Mouse (Mus musculus): ENCODE measurements around the gene Gbp7.

- TF ChIP-seq CTCF (IDR thresholded peaks at IDR 0.05; ENCODE audit: extremely low read depth, insufficient read depth, low read length): no peak
- TF ChIP-seq POLR2A (IDR thresholded peaks at IDR 0.05; ENCODE audit: extremely low read depth, insufficient read depth, low read length): no peak
Observed at GRCm38 (mm10) chr3:142590431-142591067, 60.4 kb downstream of the Gbp7 start.
